Mouse (Mus musculus): ENCODE measurements around the gene Anp32e.

Anp32e gene

GRCm38 (mm10) chr3:95943226-95943625 is 14.2 kb downstream of the Anp32e start:
- WGBS = 92% methylated on average over 7 of the region's 7 CpGs

GRCm38 (mm10) chr3:95944742-95945141 is 15.7 kb downstream of the Anp32e start:
- WGBS = 92% methylated on average over 8 of the region's 8 CpGs

- 82% methylated on average over 14 of the region's 14 CpGs for WGBS
Measured at GRCm38 (mm10) chr3:95945731-95946240, 16.7 kb downstream of the Anp32e start.

- 85% methylated on average over 5 of the region's 5 CpGs for WGBS
Measured at GRCm38 (mm10) chr3:95948325-95948724, 19.3 kb downstream of the Anp32e start.

GRCm38 (mm10) chr3:95950763-95951551 is 21.9 kb downstream of the Anp32e start:
- under 1% methylated on average over 49 of the region's 49 CpGs for WGBS

GRCm38 (mm10) chr3:95951566-95951965 is 22.5 kb downstream of the Anp32e start:
- WGBS = 63% methylated on average over 12 of the region's 12 CpGs

- 50% methylated on average over 3 of the region's 3 CpGs for WGBS
Measured at GRCm38 (mm10) chr3:95953522-95953921, 24.5 kb downstream of the Anp32e start.

- WGBS = 87% methylated on average over 12 of the region's 12 CpGs
Measured at GRCm38 (mm10) chr3:95954648-95955173, 25.7 kb downstream of the Anp32e start.

- WGBS = 98% methylated on average over 5 of the region's 5 CpGs
Measured at GRCm38 (mm10) chr3:95955318-95955717, 26.3 kb downstream of the Anp32e start.

- 52% methylated on average over 8 of the region's 8 CpGs for WGBS
Measured at GRCm38 (mm10) chr3:95957359-95958148, 28.5 kb downstream of the Anp32e start.

GRCm38 (mm10) chr3:95959082-95959481 is 30.0 kb downstream of the Anp32e start:
- 78% methylated on average over 5 of the region's 5 CpGs for WGBS

GRCm38 (mm10) chr3:95959807-95960206 is 30.8 kb downstream of the Anp32e start:
- 93% methylated on average over 1 of the region's 1 CpGs for WGBS

- 84% methylated on average over 8 of the region's 8 CpGs for WGBS
Measured at GRCm38 (mm10) chr3:95962182-95962581, 33.1 kb downstream of the Anp32e start.

GRCm38 (mm10) chr3:95963230-95963629 is 34.2 kb downstream of the Anp32e start:
- WGBS = 67% methylated on average over 2 of the region's 2 CpGs

GRCm38 (mm10) chr3:95963681-95964080 is 34.6 kb downstream of the Anp32e start:
- WGBS = 38% methylated on average over 4 of the region's 4 CpGs

- WGBS = 5% methylated on average over 7 of the region's 7 CpGs
Measured at GRCm38 (mm10) chr3:95965518-95966451, 36.7 kb downstream of the Anp32e start.

- 96% methylated on average over 1 of the region's 1 CpGs for WGBS
Measured at GRCm38 (mm10) chr3:95969277-95969676, 40.2 kb downstream of the Anp32e start.

- WGBS = 70% methylated on average over 7 of the region's 7 CpGs
Measured at GRCm38 (mm10) chr3:95970661-95971060, 41.6 kb downstream of the Anp32e start.

GRCm38 (mm10) chr3:95972251-95972872 is 43.3 kb downstream of the Anp32e start:
- WGBS = 61% methylated on average over 12 of the region's 12 CpGs

- WGBS = 19% methylated on average over 34 of the region's 34 CpGs
Measured at GRCm38 (mm10) chr3:95972873-95973634, 44.0 kb downstream of the Anp32e start.
